Mouse (Mus musculus) forebrain, postnatal 0 days (tissue): ENCODE measurements around the gene Abcc8. TPM values are rescaled to one million over a fixed set of nuclear protein-coding genes. Genes with fewer than 3 reads are reported as not detected.

ENCODE experiments used
- ATAC-seq: fragments of 200-750 bp; cut with Nextera tagmentation; 2 replicates; pipeline ENCODE4 v1.8.0; 2017; ENCODE audit warnings: mild to moderate bottlenecking, moderate library complexity
- DNase-seq: peaks from one replicate; pipeline ENCODE4 v3.0.0-alpha.2; 2015
- H3K27ac ChIP-seq: fragments of 300-500 bp; sonication (generic); 2 replicates; pipeline ENCODE4 v1.5.1; 2014; ENCODE audit warnings: low read depth, mild to moderate bottlenecking, antibody characterized with exemption, low read length, moderate library complexity, mixed read lengths
- H3K27me3 ChIP-seq: fragments of 300-500 bp; sonication (generic); 2 replicates; pipeline ENCODE4 v1.6.1; 2014; ENCODE audit warnings: mild to moderate bottlenecking, low read length, mixed read lengths; ENCODE audit not compliant: insufficient read depth
- H3K36me3 ChIP-seq: fragments of 300-500 bp; sonication (generic); 2 replicates; pipeline ENCODE4 v1.6.1; 2014; ENCODE audit warnings: mild to moderate bottlenecking, moderate library complexity; ENCODE audit not compliant: insufficient read depth
- H3K4me1 ChIP-seq: fragments of 300-500 bp; sonication (generic); 2 replicates; pipeline ENCODE4 v1.6.1; 2014; ENCODE audit warnings: antibody characterized with exemption; ENCODE audit not compliant: insufficient read depth
- H3K4me2 ChIP-seq: fragments of 300-500 bp; sonication (generic); 2 replicates; pipeline ENCODE4 v1.6.1; 2014; ENCODE audit warnings: low read depth, mild to moderate bottlenecking, moderate library complexity
- H3K4me3 ChIP-seq: fragments of 300-500 bp; sonication (generic); 2 replicates; pipeline ENCODE4 v1.5.1; 2014; ENCODE audit warnings: low read depth, low read length, mixed read lengths
- H3K9ac ChIP-seq: fragments of 300-500 bp; sonication (generic); 2 replicates; pipeline ENCODE4 v1.6.1; 2014; ENCODE audit warnings: mild to moderate bottlenecking
- H3K9me3 ChIP-seq: fragments of 300-500 bp; sonication (generic); 2 replicates; pipeline ENCODE4 v1.6.1; 2016; ENCODE audit warnings: low read length
- CTCF ChIP-seq: sonication (generic); IDR thresholded peaks from 2 replicates; pipeline ENCODE4 v1.5.1; 2016; ENCODE audit warnings: antibody characterized with exemption, control low read depth, low read depth
- WGBS: fragments of 180-500 bp; shearing (Covaris S2); extraction: QIAGEN DNeasy Blood & Tissue Kit; methylation state at CpG from one replicate; pipeline ENCODE4 v1.1.7; 2014; 5-methylcytosine and 5-hydroxymethylcytosine counted together
- polyA plus RNA-seq: library from polyadenylated mRNA; unstranded; fragments of >200 nt; fragmentation: Nextera tagmentation; extraction: Ambion mirVana; gene quantifications from 2 replicates; pipeline ENCODE4 v1.2.1, GENCODE M21; 2015
- total RNA-seq: library from RNA; depleted of rRNA; stranded (reverse); fragments of >200 nt; gene quantifications from 2 replicates; pipeline ENCODE4 v1.2.3, GENCODE M21; 2014; rRNA removed

Gene Abcc8
- total and polyA plus RNA-seq, 2 experiments from 2014 or later: 7.0 to 18.9 TPM

GRCm38 (mm10) chr7:46061614-46062013 is 118.2 kb downstream of the Abcc8 start:
- ATAC-seq (no peak), DNase-seq (no peak)
- no peaks in the 10 kb centered on the region for H3K27me3 ChIP-seq
- WGBS: 96% methylated on average over 16 of the region's 16 CpGs
- no peaks in the 10 kb centered on the region for H3K9me3 ChIP-seq
- no peaks in the 10 kb centered on the region for H3K4me1 ChIP-seq
- peaks cover 88% of the 10 kb centered on the region for H3K36me3 ChIP-seq
- no peak overlapping the region for H3K27ac ChIP-seq
- H3K9ac ChIP-seq: no peak overlapping the region
- no peak overlapping the region for H3K4me2 ChIP-seq
- no peak overlapping the region for H3K4me3 ChIP-seq
- no peak for TF ChIP-seq CTCF

DNA sequence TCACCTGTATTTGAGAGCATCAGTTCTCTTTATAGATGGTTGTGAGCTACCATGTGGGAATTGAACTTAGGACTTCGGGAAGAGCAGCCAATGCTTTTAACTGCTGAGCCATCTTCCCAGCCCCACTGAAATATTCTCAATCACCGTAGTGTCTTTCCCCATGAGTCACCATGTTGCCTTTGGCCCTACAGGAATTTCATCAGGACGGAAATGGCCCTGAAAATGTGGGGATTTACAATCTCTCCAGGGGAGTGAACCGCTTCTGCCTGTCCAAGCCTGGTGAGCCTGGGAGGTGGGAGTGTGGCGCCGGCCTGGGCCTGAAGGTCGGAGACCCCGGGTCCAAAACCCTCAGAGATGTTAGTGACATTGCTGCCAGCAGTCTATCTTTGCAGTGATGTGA is 119.1 kb downstream of the Abcc8 start:
- no peaks in the 10 kb centered on the region for H3K27me3 ChIP-seq
- no peak for DNase-seq
- H3K9ac ChIP-seq: no peak overlapping the region
- ATAC-seq: no peak
- no peak overlapping the region for H3K4me2 ChIP-seq
- TF ChIP-seq CTCF: no peak
- no peak overlapping the region for H3K27ac ChIP-seq
- H3K36me3 ChIP-seq: peaks cover 87% of the 10 kb centered on the region
- WGBS: 96% methylated on average over 8 of the region's 8 CpGs
- no peaks in the 10 kb centered on the region for H3K9me3 ChIP-seq
- no peak overlapping the region for H3K4me3 ChIP-seq
- no peaks in the 10 kb centered on the region for H3K4me1 ChIP-seq

GRCm38 (mm10) chr7:46058882-46059281 is 121.0 kb downstream of the Abcc8 start:
- Histone ChIP-seq H3K27me3 (no peaks in the 10 kb centered on the region), H3K4me1 (no peaks in the 10 kb centered on the region), H3K4me3 (no peak overlapping the region), H3K9ac (no peak overlapping the region), H3K9me3 (no peaks in the 10 kb centered on the region), H3K4me2 (no peak overlapping the region), H3K27ac (no peak overlapping the region), H3K36me3 (peaks cover 92% of the 10 kb centered on the region)
- 92% methylated on average over 11 of the region's 11 CpGs for WGBS
- DNase-seq: no peak
- ATAC-seq: no peak
- no peak for TF ChIP-seq CTCF

Other genes starting within 250 kb of the Abcc8 start
- 0.54 and 0.62 TPM in 2 replicates for gene Abcc6, start 149.7 kb downstream of the Abcc8 start, total RNA-seq
- gene Abcc6, start 149.7 kb downstream of the Abcc8 start, polyA plus RNA-seq: 0.11 and 0.34 TPM in 2 replicates
- gene Nomo1, start 146.3 kb downstream of the Abcc8 start, total RNA-seq: 40.5 and 41.1 TPM in 2 replicates
- 27.3 and 32.9 TPM in 2 replicates for gene Nomo1, start 146.3 kb downstream of the Abcc8 start, polyA plus RNA-seq
- 13.1 TPM in 2 replicates for gene Kcnj11, start 79.3 kb downstream of the Abcc8 start, total RNA-seq
- gene Kcnj11, start 79.3 kb downstream of the Abcc8 start, polyA plus RNA-seq: 2.6 TPM in 2 replicates
- gene Ush1c, start 58.5 kb upstream of the Abcc8 start, total RNA-seq: 0.31 and 1.6 TPM in 2 replicates
- 1.6 and 1.9 TPM in 2 replicates for gene Ush1c, start 58.5 kb upstream of the Abcc8 start, polyA plus RNA-seq
- 0.08 TPM in 1 of 2 replicates, not detected in the other for gene Otog, start 61.0 kb upstream of the Abcc8 start, total RNA-seq
- 0.02 and 0.03 TPM in 2 replicates for gene Otog, start 61.0 kb upstream of the Abcc8 start, polyA plus RNA-seq
- gene Myod1, start 196.4 kb upstream of the Abcc8 start, total RNA-seq: not detected in 2 replicates
- 0.19 TPM in 1 of 2 replicates, not detected in the other for gene Myod1, start 196.4 kb upstream of the Abcc8 start, polyA plus RNA-seq
- gene Kcnc1, start 216.5 kb upstream of the Abcc8 start, total RNA-seq: 19.2 and 23.3 TPM in 2 replicates
- 9.3 and 22.8 TPM in 2 replicates for gene Kcnc1, start 216.5 kb upstream of the Abcc8 start, polyA plus RNA-seq